Mouse (Mus musculus): Measurements from ENCODE around the gene Tas2r106. TPM values are rescaled to one million over a fixed set of nuclear protein-coding genes. Genes with fewer than 3 reads are reported as not detected.

Tas2r106 gene
- polyA plus RNA-seq (2017; shearing (Covaris generic)) = not detected

DNA sequence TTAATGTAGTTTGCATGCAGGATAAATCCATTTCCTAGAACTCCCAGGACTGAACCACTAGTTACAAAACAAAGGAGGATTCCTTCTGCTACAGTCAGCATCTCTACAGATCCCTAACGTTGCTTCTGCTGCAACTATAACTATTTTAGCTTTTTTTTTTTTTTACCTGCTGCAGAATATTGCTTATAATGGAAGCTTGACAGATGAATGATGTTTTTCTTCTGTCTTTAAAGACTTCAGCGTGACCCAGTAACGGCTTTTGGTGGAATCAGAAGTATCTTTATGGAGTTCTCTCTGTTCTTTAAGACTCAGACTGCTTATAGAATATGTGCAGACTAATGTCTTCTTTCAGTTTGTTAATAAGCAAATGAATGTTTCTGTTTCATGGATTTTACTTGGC, at the start of gene Tas2r106:
Gene Tas2r106 (minus strand): TSS at position 101 of the 400 bp plus-strand sequence.

DNA sequence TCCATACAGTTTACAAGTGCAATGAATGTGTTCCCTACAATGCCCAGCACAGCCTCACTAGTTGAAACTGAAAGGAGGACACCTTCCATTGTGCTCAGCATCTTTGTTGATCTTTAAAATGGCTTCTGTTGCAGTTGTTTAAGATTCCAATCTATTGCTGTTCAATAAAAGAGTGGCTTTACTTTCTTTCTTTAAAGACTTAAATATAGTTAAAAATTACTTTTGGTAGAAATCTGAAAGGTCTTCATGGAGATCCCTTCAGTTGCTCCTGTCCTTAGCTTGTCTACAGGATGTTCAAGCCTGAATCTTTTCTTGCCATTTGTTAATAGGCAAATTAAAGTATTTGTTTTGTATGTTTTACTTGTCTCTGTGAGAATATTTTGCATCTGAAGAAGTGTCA, 11.3 kb upstream of the Tas2r106 start, which contains the start of gene Tas2r114:
Gene Tas2r114 (minus strand): TSS at position 101 of the 400 bp plus-strand sequence.

DNA sequence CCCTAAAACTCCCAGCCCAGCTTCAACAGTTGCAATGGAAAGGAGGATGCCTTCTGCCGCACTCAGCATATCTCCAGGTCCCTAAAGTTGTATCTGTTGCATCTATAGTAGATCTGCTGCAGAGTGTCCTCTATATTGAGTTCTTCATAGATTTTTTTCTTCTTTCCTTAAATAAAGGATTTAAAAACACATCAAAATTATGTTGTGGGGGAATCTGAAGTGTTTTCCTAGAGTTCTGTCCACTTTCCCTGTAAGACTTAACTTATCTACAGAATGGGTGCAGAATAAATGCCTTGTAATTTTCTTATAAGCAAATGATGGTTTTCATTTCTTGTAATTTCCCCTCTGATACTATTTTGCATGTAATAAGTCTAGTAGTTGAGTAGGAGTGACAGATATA, 8.7 kb upstream of the Tas2r106 start, which contains the start of gene Tas2r105:
Gene Tas2r105 (minus strand): TSS at position 101 of the 400 bp plus-strand sequence.

DNA sequence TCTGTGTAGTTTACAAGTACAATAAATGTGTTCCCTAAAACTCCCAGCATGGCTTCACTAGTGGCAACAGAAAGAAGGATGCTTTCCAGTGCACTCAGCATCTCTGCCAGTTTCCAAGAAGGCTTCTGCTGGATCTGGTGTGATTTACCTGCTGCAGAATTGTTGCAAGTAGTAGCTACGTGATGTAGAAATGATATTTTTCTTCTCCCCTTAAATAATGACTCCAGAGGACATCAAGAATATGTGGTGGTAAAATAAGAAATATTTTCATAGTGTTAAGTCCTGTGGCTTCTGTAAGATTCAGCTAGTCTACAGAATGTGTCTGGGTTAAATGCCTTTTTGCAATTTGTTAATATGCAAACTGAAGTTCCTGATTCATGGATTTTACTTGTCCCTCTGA, 7.0 kb upstream of the Tas2r106 start, which contains the start of gene Tas2r104:
Gene Tas2r104 (minus strand): TSS at position 101 of the 400 bp plus-strand sequence.

DNA sequence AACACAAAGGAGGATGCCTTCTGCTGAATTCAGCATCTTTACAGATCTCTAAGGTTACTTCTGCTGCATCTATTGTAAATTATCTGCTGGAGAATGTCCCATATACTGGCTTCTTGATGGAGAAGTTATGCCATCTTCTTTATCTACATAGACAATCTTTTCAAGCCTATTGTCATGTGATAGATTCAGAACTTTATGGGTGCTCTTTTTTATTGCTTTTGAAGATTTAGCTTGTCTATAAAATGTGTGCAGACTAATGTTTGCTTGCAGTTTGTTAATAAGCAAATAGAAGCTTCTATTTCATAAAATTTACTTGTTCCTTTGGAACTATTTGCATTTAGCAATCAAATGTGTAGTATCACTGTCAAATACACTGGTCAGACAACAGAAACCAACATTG, 18.6 kb downstream of the Tas2r106 start, which contains the start of gene Tas2r107:
Gene Tas2r107 (minus strand): TSS at position 101 of the 400 bp plus-strand sequence.

DNA sequence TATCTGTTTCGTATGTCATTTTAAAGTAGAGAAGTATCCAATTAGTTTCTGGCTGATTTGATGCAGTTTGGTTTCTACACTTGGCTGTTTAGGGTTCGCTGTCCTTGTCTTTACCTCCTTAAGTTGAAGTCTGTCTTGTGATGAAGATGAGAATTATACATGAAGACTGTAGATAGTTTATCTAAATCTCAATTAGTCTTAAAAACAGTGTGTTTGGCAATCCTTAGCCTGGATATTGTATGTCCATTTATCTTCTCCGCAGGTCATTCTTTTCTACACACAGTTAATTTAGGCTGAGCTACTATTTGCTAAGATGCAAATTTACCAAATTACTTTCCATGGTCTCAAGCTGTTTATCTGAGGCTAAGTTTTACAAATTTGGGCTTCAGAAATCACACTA, 47.9 kb downstream of the Tas2r106 start, which contains the start of gene Tas2r130:
Gene Tas2r130 (minus strand): TSS at position 101 of the 400 bp plus-strand sequence.

Other genes starting within 250 kb of the Tas2r106 start
- gene 5430401F13Rik, start 192.5 kb downstream of the Tas2r106 start, polyA plus RNA-seq (2017; shearing (Covaris generic)) = 1.3 TPM
- gene Gm6619, start 192.5 kb downstream of the Tas2r106 start, polyA plus RNA-seq (2017; shearing (Covaris generic)) = not detected
- 0.35 TPM for gene Tas2r130, start 48.0 kb downstream of the Tas2r106 start, polyA plus RNA-seq (2017; shearing (Covaris generic))
- not detected for gene Tas2r107, start 18.7 kb downstream of the Tas2r106 start, polyA plus RNA-seq (2017; shearing (Covaris generic))
- not detected for gene Tas2r104, start 6.9 kb upstream of the Tas2r106 start, polyA plus RNA-seq (2017; shearing (Covaris generic))
- not detected for gene Tas2r105, start 8.6 kb upstream of the Tas2r106 start, polyA plus RNA-seq (2017; shearing (Covaris generic))
- gene Tas2r114, start 11.2 kb upstream of the Tas2r106 start, polyA plus RNA-seq (2017; shearing (Covaris generic)) = not detected